Mouse (Mus musculus) heart, adult 9 months (tissue): ENCODE data around the gene Cfl1.

Source experiments
- DNase-seq, 2 experiments: peaks; one replicate each; pipeline ENCODE4 v3.0.0; 2022; ENCODE audit warnings: low spot score in 2 of 2

The Cfl1 gene

GRCm38 (mm10) chr19:5529325-5530137, 39.3 kb downstream of the Cfl1 start:
- peak; percentile 94 to 95 for DNase-seq

DNA sequence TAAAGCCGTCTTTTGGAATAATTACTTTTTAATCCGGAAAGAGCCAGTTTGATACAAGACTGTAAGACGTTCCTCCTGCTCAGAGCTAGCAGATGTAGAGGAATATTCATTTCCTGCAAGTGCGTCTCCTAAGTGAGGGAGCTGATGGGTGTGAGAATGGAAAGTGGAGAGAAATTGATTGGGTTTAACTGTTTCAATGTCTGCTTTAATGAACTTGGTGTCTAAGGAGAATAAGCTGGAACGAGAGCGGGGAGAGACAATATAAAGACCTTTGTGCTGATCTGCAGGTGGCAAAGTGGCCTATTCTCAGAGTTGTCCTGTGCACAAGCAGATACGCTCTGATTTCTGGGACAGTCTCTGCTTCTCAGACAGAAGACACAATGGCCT, 39.9 kb downstream of the Cfl1 start:
- DNase-seq, result no peak

GRCm38 (mm10) chr19:5532520-5532919, 42.3 kb downstream of the Cfl1 start:
- no peak for DNase-seq

DNA sequence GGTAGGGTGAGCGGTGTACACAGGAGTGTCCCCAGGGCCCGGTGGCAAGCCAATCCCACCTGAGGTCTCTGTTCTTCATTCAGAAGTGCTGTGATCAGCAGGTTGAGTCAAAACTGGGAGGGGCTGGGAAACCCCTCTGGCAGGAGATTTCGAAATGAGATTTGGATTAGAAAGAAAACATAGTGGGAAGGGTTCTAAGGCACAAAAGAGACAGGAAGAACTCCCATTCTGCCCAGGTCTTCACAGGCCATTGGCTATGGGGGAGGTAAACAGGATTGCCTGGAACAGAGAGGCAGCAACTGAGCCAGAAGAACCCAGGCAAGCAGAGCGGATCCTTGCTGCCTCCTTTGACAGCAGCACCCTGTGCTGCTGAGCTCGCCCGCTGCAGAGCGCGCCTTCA, 48.5 kb downstream of the Cfl1 start:
- DNase-seq, result no peak

DNA sequence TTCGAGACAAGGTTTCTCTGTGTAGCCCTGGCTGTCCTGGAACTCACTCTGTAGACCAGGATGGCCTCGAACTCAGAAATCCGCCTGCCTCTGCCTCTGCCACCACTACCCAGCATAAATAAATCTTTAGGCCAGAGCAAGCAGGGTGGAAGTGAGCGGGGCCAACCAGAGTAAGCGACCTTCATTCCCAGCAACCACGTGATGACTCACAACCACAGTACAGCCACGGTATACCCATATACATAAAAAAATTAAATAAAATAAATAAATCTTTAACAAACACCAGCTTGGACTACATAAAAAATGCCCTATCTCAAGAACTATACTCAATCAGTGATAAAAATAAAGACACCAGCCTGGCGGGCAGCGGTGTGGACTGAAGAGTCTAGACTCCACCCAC, 53.1 kb downstream of the Cfl1 start:
- no peak for DNase-seq

DNA sequence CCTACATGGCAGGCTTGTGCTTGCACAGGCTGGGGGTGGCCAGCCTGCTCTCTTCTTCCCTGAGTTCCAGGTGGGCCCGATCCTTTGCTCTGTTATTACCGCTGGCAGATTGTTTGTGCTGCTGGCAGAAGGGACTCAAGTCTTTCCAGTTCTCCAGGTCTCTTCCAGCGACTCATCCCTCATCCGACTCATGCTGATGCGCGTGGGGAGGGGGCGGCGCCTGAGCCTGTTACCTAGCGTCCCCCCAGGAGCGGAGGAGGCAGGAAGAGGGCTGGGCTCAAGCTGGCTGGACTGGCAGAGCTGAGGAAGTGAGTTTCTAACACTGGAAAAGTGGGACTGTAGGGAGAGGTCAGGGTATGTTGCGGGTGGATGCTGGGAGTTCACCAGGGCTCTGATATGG, 53.8 kb downstream of the Cfl1 start:
- no peak for DNase-seq
